Mouse (Mus musculus) forelimb bud, embryonic 11.5 days (tissue): ENCODE measurements around the gene Fkbp11.
A peak's percentile ranks its signal among the peaks of the same experiment; 100 is the strongest.

Experiments
- DNase-seq: peaks from one replicate; pipeline ENCODE4 v3.0.0-alpha.2; 2012; ENCODE audit warnings: low read depth, low spot score

Fkbp11 gene

GRCm38 (mm10) chr15:98740219-98740618 lies 12.2 kb upstream of the Fkbp11 start:
- DNase-seq = no peak

- DNase-seq = no peak
Observed at GRCm38 (mm10) chr15:98738796-98739195, 10.8 kb upstream of the Fkbp11 start.

GRCm38 (mm10) chr15:98737881-98738280 lies 9.9 kb upstream of the Fkbp11 start:
- DNase-seq = no peak

- no peak for DNase-seq
Observed at GRCm38 (mm10) chr15:98736521-98736920, 8.5 kb upstream of the Fkbp11 start.

- no peak for DNase-seq
Observed at GRCm38 (mm10) chr15:98733976-98734566, 6.1 kb upstream of the Fkbp11 start.

- no peak for DNase-seq
Observed at GRCm38 (mm10) chr15:98733370-98733769, 5.4 kb upstream of the Fkbp11 start.

- no peak for DNase-seq
Observed at GRCm38 (mm10) chr15:98732006-98732531, 4.1 kb upstream of the Fkbp11 start.

GRCm38 (mm10) chr15:98730790-98731189 lies 2.8 kb upstream of the Fkbp11 start:
- no peak for DNase-seq

- no peak for DNase-seq
Observed at GRCm38 (mm10) chr15:98729791-98730545, 2.0 kb upstream of the Fkbp11 start.

- no peak for DNase-seq
Observed at GRCm38 (mm10) chr15:98728366-98728765, 368 bp upstream of the Fkbp11 start.

GRCm38 (mm10) chr15:98726746-98727145 lies 1.3 kb downstream of the Fkbp11 start:
- DNase-seq = no peak

GRCm38 (mm10) chr15:98726079-98726478 lies 1.9 kb downstream of the Fkbp11 start:
- no peak for DNase-seq

- no peak for DNase-seq
Observed at GRCm38 (mm10) chr15:98724441-98724840, 3.6 kb downstream of the Fkbp11 start.

GRCm38 (mm10) chr15:98722854-98723253 lies 5.1 kb downstream of the Fkbp11 start:
- DNase-seq = no peak

- no peak for DNase-seq
Observed at GRCm38 (mm10) chr15:98722191-98722590, 5.8 kb downstream of the Fkbp11 start.

GRCm38 (mm10) chr15:98717301-98717700 lies 10.7 kb downstream of the Fkbp11 start:
- no peak for DNase-seq

- no peak for DNase-seq
Observed at GRCm38 (mm10) chr15:98714230-98714652, 13.8 kb downstream of the Fkbp11 start.

- peak; percentile 63 for DNase-seq
Observed at GRCm38 (mm10) chr15:98710442-98710841, 17.6 kb downstream of the Fkbp11 start.

- peak; percentile 90 for DNase-seq
Observed at GRCm38 (mm10) chr15:98707766-98708372, 20.1 kb downstream of the Fkbp11 start, which contains the start of gene Ccdc65. Gene Ccdc65 (plus strand): TSS chr15:98708207.

- no peak for DNase-seq
Observed at GRCm38 (mm10) chr15:98704312-98704711, 23.7 kb downstream of the Fkbp11 start.

GRCm38 (mm10) chr15:98699190-98700105 lies 28.6 kb downstream of the Fkbp11 start:
- peak; percentile 76 for DNase-seq
